Mouse (Mus musculus) lung, postnatal 36 days (tissue): ENCODE measurements around the gene Tulp1.
"Not testable (repeated sequence)": the region's sequence is repeated elsewhere in the genome, so short reads cannot be mapped to it uniquely, and the experiment has no call there.

Experiments
- DNase-seq: peaks from one replicate; pipeline ENCODE4 v3.0.0; 2022; ENCODE audit warnings: mixed read lengths

The Tulp1 gene

DNA sequence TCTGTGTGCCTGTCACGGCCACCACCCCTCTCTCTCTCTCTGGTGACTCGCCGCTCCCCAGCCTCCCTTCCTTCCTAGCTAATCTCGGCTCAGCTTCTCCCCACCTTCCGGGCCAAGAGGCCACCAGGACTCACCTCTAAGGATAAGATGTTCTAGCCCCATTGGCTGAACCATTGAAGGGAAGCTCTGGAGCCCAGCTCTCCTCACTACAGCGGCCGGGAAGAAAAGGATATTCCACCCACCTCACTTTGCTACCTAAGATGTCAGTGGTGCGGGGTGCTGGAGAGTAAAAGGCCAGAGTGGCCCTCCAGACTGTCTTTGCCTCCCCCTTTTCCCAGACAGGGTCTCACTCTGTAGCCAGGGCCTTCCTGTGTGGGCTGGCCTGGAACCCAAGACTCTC is at the start of gene Tulp1:
Gene Tulp1 (minus strand): TSS at position 101 of the 400 bp plus-strand sequence.
- no peak for DNase-seq

DNA sequence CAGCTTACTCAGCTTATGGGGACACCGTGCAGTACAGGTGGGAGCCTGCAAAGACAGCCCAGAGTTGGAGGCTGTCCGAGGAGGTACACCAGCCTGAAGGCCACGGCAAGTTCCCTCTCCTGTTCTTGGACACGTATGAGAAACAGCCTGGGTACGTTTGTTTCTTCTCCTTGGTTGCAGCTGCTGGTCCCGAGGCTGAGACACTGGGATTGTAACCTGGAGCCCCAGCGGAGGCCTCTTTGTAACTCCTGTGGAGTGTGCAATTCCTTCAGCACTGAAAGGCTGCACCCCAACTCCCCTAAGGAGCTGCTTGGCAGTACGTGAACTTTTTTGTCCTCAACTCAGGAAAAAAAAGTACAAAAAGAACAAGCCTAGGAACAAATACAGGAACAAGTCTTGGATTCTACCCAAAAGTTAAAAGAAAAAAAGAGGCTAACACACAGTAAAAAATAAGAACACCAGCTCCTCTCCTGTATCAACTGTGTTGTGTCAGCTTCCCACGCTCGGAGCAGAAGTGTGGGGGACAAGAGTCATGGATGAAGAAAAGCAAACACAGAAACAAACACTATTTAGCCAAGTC is 46.4 kb upstream of the Tulp1 start:
- DNase-seq = no peak

DNA sequence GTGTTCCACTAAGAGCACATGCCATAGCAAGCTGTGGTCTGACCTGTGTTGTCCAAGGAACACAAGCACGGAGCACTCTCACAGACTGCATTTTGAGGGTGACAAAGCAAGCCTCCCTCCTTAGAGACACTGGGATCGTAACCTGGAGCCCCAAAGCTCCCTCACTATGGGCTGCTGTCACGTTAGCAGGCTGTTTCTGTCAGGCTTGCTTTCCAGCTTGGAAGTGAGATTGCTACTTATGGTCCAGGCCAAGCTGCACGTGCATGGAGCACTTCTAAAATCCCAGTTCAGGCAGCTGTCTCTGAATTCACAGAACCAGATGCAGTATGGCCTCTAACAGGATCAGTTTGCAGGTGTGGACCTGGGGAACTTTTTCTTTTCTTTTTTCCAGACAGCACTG is 45.7 kb upstream of the Tulp1 start:
- DNase-seq = no peak

DNA sequence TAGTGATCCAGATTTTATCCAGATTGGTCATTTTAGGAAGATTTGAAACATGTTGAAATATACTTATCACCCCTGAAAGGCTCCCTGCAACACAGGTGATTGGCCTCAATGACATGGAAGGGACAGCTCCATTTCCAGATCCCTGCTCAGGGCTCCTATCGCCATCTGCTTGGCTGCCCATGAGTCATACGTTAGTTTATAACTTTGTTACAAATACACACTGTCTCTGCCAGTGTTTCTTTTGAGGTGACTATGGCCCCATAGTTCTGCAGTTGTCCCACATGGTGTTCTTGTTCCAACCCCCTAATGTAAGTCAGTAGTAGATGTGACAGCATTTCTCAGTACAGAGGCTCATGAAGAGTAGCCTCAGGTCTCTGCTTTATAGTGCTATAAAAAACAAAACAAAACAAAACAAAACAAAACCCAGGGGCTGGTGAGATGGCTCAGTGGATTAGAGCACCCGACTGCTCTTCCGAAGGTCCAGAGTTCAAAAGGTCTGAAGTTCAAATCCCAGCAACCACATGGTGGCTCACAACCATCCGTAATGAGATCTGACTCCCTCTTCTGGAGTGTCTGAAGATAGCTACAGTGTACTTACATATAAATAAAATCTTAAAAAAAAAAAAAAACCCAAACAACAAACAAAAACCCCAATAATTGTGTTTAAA is 43.4 kb upstream of the Tulp1 start:
- no peak for DNase-seq

DNA sequence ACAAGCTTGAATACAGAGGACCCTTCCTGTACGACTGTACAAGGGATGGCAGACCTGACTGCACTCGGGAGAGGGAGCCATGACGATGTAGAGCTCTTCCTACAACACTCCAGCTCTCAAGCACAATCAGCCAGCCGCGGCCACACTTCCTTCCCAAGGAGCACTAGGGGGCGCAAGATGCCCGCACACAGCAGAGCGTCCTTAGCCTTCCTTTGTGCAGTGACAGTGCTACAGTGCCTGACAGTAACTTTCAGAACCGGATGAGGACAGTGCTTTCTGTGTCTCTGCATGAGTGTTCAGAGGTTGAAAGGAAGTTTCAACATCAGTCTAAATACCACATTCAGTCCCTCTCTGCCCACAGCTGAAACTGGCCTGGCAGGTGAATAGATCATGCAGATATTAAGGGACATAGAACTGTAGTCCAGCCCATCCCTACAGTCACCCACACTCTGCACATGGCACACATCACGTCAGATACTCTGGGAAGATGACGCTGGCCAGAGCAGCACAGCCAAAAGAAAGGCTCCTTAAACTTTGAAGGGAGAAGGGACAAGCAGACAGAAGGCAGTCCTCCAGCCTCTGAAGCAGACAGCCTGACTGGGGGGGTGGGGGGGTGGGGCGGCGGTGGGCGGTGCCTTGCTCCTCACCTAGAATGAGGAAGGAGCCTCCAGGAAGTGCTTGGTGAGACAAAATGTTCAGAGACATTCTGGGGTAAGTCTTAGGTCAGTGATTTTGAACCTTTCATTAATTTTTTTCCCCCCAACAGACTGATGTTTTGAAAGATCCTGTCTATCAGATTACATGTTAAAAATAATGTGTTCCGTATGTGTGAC is 42.6 kb upstream of the Tulp1 start:
- peak; percentile 95 for DNase-seq

DNA sequence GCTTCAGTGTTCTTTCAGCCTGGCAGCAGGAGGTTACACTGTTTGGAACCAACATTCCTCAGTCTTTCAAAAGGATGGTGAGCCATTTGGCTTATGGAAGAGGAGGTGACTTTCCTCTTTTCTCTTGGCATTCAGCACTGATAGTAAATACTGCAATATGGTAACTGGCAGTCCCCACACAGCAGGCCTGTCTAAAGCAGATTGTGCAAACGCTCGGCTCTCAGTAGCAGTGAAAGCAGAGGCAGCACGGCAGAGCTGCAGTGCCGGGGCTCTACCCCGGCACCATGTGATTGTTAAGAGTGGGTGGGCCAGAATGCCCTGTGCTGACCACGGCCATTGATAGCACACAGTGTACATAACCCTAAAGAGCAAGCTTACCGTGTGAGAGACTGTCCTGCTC is 41.4 kb upstream of the Tulp1 start:
- no peak for DNase-seq

DNA sequence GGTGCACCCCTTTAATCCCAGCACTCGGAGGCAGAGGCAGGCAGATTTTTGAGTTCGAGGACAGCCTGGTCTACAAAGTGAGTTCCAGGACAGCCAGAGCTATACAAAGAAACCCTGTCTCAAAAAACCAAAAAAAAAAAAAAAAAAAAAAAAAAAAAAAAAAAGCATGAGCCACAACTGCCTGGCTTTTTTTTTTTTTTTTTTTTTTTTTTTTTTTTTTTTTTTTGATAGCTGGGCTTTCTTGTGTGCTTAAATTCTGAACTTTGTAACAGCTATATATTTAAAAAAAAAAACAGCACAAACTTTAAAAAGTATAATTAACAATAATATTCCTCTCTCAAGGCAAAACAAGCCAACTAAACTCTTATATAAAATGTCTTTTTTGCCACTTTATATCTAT is 39.7 kb upstream of the Tulp1 start:
- DNase-seq = not testable (repeated sequence)

DNA sequence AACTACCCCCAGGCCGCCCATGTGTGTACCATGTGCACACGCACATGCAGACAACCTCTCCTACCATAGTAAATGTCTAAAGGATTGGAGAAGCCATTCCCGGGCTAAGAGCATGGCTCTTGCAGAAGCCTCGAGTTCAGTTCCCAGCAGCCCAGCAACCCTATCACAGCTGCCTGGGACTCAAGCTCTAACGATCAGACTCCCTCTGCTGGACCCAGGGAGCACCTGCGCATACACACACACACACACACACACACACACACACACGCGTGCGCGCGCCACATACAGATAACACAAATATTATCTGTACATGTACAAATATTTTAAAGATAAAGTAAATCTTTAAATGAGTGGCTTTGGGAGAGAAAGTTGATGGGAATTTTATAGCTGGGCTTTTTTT is 39.3 kb upstream of the Tulp1 start:
- no peak for DNase-seq

DNA sequence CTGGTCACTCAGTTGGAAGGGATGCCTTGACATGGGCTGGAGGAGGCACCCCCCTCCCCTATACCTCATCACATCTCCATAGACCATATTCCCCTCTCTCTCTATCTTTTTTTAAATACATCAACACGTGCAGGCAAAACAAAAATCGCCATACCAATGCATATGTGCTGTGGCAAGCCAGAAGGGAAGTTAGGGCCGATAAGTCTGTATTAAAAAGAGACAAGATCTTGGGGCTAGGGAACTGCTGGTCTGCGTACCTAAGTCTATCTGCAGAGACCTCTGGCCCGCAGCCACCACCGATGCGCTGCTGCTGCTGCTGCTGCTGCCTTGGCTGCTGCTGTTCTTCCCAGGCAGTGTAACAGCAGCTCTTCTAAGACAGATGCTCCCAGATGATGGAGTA is 30.0 kb upstream of the Tulp1 start:
- no peak for DNase-seq

DNA sequence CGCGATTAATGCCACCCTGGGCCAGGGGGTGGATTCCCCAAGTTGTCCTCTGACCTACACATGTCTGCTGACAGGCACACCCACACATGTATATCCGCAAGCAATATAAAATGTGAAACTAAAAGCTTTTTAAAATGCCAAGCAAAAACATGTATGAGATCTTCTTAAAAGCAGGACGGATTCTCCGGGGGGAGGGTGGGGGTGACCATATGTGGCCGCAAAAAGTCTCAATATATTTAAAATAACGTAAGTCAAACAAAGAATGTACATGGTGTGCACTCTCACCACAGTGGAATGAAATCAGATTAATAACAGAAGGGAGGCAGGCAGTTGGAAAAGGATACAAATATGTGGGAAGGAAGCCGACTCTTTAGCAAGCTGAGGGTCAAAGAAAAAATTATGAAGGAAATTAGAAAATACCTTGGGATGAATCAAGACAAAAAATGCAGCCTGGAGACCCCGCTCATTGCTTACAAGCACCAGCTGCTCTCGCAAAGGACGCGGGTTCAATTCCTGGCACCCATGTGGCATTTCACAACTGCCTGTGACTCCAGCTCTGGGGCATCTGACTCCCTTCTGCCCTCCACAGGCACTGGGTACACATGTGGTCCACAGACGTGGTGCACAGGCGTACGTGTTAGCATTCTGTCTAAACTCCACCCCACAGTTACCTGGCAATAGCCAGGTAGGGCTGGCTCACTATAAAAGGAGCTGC is 29.2 kb upstream of the Tulp1 start:
- DNase-seq = no peak

DNA sequence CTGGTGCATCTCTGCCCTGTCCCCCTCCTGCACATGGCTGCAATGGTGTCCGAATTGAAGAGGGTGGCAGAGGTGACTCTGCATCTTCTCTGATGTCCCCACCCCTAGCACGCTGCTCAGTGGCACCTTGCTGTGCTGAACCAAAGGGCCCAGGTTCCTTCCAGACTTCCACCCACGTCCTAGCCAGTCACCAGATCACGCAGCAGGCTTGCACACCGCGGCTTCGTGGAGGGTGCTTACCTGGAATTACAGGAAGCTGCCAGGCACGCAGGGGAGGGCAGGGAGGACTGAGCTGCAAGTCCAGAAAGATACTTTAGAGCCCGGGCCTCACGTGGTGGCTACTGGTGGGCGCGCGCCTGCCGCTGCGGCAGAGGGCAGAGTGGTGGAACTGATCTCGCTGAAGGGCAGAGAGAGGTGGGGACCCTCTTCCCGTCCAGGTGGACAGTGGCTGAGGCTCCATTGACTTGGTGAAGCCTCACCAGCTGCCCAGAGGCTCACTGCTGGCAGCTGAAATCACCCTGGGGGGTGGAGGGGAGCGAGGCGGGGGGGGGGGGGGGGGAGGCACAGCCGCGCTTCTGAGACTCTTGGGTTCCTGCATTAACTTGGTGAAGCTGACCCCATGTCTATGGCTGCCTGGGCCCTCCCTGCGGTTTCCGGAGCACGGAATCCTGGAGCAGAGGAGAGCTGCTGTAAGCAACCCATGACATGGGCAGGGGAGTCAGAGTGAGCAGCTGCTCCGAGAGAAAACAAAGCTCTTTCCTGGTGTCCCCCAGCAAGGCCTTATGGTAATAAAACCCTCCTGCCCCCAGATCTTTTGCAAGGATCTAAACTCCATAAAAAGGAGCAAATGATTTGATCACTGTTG is 26.8 kb upstream of the Tulp1 start:
- DNase-seq = no peak

DNA sequence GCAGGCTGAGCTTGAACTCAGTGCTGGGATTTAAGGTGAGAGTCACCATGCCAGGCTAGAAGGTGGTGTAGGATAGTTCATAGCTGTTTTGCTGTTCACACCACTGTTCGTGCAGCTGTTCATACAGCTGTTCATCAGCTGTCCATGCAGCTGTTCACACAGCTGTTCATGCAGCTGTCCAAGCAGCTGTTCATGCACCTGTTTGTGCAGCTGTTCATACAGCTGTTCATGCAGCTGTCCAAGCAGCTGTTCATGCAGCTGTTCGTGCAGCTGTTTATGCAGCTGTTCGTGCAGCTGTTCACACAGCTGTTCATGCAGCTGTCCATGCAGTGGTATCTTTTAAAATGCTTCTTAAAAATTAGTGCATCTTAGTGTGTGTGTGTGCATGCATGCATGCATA is 23.5 kb upstream of the Tulp1 start:
- no peak for DNase-seq

DNA sequence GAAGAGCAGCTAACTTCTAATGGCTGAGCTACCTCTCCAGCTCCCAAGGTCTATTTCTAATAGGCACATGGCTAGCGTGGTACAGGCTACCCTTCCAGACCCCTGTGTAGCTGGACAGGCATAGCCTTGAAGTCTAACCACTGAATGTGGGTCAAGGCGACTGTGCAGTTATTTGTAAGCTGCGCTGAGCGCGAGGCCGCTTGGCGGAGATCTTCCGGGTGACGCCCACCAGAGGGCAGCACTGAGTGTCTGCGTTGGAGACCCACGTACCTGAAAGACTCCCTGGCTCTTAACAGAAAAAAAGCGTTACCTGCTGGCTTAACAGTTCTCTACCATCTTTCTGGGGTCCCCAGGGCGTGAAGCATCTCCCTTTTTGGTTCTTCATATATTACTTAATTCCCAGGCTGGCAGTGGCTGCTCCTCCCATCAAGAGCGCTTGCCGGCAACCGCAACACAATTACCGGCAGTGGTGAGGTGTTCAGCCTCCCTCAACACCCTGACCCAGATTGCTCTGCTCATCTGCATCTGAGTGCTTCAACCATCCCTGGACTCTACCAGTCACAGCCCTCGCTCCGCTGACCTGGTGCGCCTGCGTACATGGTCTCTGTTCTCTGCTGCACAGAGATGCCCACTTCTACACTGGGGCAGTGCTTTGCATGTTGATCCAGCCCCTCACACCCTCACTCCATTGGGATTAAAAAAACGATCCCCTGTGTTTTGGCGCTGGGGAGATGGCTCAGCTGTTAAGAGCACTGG is 21.3 kb upstream of the Tulp1 start:
- DNase-seq = peak; percentile 88

DNA sequence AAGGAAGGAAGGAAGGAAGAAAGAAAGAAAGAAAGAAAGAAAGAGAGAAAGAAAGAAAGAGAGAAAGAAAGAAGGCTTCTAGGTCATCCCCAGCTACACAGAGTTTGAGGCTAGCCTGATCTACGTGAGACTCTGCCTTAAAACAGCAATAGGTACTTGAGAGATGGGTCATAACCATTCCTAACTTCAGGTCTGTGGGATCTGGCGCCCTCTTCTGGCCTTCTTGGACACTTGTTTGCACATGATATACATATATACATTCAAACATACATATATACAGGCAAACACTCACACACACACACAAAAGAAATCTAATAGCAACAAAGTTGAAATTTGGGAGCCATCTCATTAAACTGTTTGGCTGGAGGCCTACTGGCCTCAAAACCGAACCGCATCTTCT is 19.3 kb upstream of the Tulp1 start:
- peak; percentile 47 for DNase-seq

DNA sequence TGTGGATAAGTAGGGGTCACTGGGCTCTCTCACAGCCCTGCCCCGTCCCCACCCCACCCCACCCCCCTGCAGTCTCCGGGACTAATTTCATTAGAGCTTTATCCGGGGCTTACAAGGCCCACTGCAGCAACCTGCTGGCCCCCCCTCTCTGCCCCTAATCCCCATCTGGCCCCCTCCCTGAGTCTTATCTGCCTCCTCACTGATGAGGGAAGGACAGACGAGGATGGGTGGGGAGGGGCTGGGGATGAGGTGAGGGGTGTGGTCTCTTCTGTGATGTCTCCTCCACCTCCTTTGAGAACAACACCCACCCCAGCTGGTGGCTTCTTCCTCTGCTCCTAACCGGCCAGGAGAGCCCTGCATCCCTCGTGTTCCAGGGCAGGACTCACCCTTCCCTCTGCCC is 15.2 kb upstream of the Tulp1 start:
- no peak for DNase-seq

DNA sequence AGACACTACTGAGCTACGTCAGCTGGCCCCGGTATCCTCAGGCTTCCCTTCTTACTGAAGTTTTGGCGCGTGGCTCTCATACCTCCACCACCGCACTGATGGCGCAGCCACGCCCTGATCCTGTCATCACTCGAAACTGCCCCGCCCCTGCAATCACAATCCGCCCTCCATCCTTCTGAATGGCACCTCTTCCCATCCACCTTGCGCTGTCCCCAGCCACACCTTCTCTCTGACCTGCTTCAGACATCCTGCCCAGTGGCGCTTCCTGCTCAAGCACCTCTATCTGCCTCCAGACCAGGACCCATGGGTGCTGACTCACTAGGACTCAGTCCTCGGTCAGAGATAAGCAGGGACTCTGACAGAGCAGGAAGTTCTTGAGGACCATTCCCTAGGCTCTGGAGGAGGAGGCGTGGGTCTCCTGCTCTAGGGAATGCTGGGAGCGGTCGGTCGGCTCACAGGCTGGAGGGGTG is 10.6 kb upstream of the Tulp1 start:
- DNase-seq = no peak

DNA sequence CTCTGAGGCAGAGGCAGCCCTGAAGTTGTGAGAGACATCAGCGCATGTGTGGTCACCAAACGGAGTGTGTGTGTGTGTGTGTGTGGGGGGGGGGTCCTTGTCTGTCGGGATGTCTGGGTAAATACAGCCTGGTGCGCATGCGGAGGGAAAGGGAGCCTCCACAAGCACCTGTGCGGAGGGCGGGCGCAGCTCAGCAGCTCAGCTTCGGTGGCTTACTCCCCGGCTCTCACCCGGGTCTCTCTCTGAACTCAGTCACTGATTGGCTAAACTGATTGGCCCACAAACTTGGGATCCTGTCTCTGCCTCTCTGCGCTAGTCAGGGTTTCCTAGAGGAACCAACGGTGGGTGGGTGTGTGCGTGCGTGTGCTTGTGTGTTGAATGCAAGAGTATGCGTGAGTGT is 9.5 kb upstream of the Tulp1 start:
- DNase-seq = no peak

DNA sequence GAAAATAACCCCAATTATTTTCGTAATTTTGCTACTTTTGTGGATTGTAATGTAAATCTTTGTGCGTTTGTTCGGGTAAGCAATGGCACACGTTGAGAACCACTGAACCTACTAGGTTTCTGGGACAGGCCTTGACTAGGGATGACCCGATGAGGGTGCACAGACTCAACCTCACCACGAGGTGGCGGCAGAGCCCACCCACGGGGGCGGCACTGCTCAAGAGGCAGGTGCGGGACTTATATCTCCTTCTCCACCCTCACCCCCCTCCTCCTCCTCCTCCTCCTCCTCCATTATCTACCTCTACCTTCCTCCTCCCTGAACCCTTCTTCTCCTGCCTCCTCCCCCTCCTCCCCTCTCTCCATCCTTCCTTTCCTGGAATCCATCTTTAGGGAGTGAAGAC is 8.8 kb upstream of the Tulp1 start:
- DNase-seq = peak; percentile 56

DNA sequence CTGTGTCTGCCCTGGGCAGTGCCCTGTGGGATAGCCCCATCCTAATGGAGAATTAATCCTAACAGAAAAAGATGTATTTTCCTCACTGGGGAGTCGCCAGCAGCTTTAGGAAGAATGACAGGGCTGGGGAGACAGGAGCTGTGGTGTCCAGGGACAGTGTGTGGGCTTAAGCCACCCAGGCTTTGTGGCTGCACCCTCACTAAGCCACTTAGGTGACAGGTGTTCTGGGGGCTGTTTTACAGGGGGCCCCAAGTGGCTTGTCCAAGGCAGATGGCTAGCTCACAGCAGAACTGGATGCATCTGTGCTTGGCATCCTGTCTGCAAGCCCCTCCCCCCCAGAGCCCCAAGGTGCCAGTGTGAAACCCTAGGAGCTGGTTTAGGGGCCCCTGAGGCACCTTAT is 6.9 kb upstream of the Tulp1 start:
- DNase-seq = no peak

DNA sequence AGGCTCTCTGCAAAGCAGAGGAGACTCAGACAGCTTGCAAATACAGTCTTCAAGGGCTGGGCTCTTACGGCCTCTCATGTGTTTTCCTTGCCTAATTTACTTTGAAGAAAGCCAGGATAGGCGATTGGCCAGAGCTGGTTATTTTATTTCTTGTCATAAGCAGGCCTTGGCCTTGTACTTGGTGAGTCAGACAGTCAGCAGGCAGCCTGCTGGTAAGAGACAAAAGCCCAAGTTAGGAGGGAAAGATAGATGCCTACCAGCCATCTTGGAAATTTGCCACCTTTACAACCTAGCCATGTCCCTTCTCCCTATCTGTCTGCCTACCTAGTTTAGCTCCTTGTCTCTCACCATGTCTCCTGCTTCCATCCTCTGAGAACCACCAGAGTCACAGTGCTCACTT is 6.3 kb upstream of the Tulp1 start:
- DNase-seq = no peak

DNA sequence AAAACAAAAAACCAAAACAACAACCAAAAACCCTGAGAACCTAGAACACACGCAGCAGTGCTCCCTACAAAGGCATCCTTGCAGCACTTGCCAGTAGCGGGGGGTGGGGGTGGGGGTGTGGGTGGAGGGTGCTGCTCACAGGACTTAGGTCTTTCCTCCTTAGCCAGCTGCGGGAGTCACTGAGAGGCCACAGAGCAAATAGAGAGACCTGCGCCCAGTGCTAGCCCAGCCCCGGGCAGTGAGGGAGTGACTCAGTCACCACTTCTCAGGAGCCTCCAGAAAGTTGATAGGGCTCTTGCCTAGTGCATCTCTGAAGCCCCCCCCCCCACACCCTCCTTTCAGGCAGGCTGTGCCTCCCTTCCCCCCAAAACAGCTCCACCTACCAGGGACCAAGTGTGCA is 4.0 kb upstream of the Tulp1 start:
- no peak for DNase-seq

DNA sequence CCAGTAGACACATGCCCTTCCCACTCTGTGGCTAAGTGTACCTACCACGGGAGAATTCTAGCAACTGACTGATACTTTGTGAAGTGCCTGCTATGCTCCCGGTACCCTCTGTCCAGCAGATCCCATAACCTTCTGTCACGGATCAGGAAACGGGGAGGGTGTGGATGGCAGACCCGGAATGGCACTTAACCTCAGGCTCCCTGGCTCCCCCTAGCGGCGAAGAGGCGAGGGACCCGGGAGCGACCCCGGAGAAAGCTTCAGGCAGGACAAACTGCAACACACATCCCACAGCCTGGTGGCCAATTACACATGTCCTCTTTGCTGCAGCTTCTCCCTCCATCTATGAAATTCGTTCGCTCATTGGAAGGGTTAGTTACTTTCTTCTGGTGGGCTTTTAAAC is 3.4 kb upstream of the Tulp1 start:
- DNase-seq = peak; percentile 94
